Mouse (Mus musculus): ENCODE measurements around the gene Slc1a1.

DNA sequence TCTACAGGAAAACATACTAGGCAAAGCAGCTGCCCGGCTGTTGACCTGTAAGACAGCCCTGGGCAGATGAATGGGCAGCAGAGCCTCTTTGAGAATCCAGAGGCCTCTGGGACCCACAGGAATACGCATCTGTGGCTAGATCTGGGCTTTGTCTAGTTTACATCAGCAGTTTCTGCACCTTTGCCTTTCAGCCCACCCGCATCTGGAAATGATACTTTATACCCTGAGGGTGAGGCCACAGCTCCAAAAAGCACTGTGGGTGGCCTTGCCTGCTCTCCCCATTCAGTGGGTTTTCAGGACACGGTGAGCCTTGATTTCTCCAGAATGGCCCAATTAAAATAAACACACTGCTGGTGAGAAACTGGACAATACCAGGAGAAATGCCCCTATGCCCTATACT lies 73.3 kb downstream of the Slc1a1 start:
- TF ChIP-seq CTCF (IDR thresholded peaks at IDR 0.05; ENCODE audit: low read depth, low read length) (no peak), POLR2A (IDR thresholded peaks at IDR 0.05; ENCODE audit: insufficient read depth, low read length) (no peak), EP300 (IDR thresholded peaks at IDR 0.05; ENCODE audit: insufficient read depth, low read depth, low read length) (no peak)
